Mouse (Mus musculus) lung, embryonic 14.5 days (tissue): Measurements from ENCODE around the gene Kpnb1. TPM values are rescaled to one million over a fixed set of nuclear protein-coding genes. Genes with fewer than 3 reads are reported as not detected.

Experiments used
- ATAC-seq: fragments of 200-750 bp; cut with Nextera tagmentation; 2 replicates; pipeline ENCODE4 v1.8.0; 2017; ENCODE audit warnings: mild to moderate bottlenecking, moderate TSS enrichment, moderate library complexity; ENCODE audit not compliant: insufficient read depth
- DNase-seq: peaks from one replicate; pipeline ENCODE4 v3.0.0-alpha.2; 2015
- H3K27ac ChIP-seq: fragments of 300-500 bp; sonication (generic); 2 replicates; pipeline ENCODE4 v1.5.1; 2014; ENCODE audit warnings: low read depth, mild to moderate bottlenecking, moderate library complexity
- H3K27me3 ChIP-seq: fragments of 300-500 bp; sonication (generic); 2 replicates; pipeline ENCODE4 v1.6.1; 2014; ENCODE audit warnings: low read length, control low read depth; ENCODE audit not compliant: insufficient read depth
- H3K36me3 ChIP-seq: fragments of 300-500 bp; sonication (generic); 2 replicates; pipeline ENCODE4 v1.6.1; 2014; ENCODE audit warnings: control low read depth; ENCODE audit not compliant: insufficient read depth
- H3K4me1 ChIP-seq: fragments of 300-500 bp; sonication (generic); 2 replicates; pipeline ENCODE4 v1.6.1; 2014; ENCODE audit warnings: antibody characterized with exemption, control low read depth; ENCODE audit not compliant: insufficient read depth
- H3K4me2 ChIP-seq: fragments of 300-500 bp; sonication (generic); 2 replicates; pipeline ENCODE4 v1.6.1; 2014; ENCODE audit warnings: mild to moderate bottlenecking
- H3K4me3 ChIP-seq: fragments of 300-500 bp; sonication (generic); 2 replicates; pipeline ENCODE4 v1.5.1; 2014; ENCODE audit warnings: low read depth, low read length
- H3K9ac ChIP-seq: fragments of 300-500 bp; sonication (generic); 2 replicates; pipeline ENCODE4 v1.6.1; 2014
- H3K9me3 ChIP-seq: fragments of 300-500 bp; sonication (generic); 2 replicates; pipeline ENCODE4 v1.6.1; 2016; ENCODE audit warnings: low read depth, low read length, control low read depth
- CTCF ChIP-seq: IDR thresholded peaks from 2 replicates; pipeline ENCODE4 v1.5.1; 2016; ENCODE audit warnings: antibody characterized with exemption, low read depth
- WGBS: fragments of 180-500 bp; shearing (Covaris S2); extraction: QIAGEN DNeasy Blood & Tissue Kit; methylation state at CpG from one replicate; pipeline ENCODE4 v1.1.7; 2014; 5-methylcytosine and 5-hydroxymethylcytosine counted together
- polyA plus RNA-seq: library from polyadenylated mRNA; unstranded; fragments of >200 nt; fragmentation: Nextera tagmentation; extraction: Ambion mirVana; gene quantifications from 2 replicates; pipeline ENCODE4 v1.2.1, GENCODE M21; 2014

Gene Kpnb1
- polyA plus RNA-seq, 1 experiment from 2014 or later: 83.4 TPM

GRCm38 (mm10) chr11:97145320-97145719, 42.4 kb downstream of the Kpnb1 start:
- H3K9ac ChIP-seq: no peak overlapping the region

GRCm38 (mm10) chr11:97143196-97143900, 44.3 kb downstream of the Kpnb1 start:
- H3K9me3 ChIP-seq: no peaks in the 10 kb centered on the region
- no peak overlapping the region for H3K9ac ChIP-seq
- peaks cover 5% of the 10 kb centered on the region; the same call in 1 of the 2 replicates for H3K4me1 ChIP-seq
- no peak overlapping the region for H3K4me2 ChIP-seq
- ATAC-seq (no peak), DNase-seq (no peak)
- H3K27me3 ChIP-seq: peaks cover 3% of the 10 kb centered on the region; the same call in 1 of the 2 replicates
- no peak overlapping the region for H3K4me3 ChIP-seq
- H3K27ac ChIP-seq: no peak overlapping the region
- WGBS: 72% methylated on average over 9 of the region's 9 CpGs
- H3K36me3 ChIP-seq: peaks cover 62% of the 10 kb centered on the region
- no peak for TF ChIP-seq CTCF

More at GRCm38 (mm10) chr11:97145320-97145719, 42.4 kb downstream of the Kpnb1 start:
- ATAC-seq (no peak), DNase-seq (no peak)
- Histone ChIP-seq H3K36me3 (peaks cover 52% of the 10 kb centered on the region), H3K4me3 (no peak overlapping the region), H3K9me3 (no peaks in the 10 kb centered on the region), H3K4me1 (peaks cover 13% of the 10 kb centered on the region), H3K27ac (no peak overlapping the region), H3K4me2 (no peak overlapping the region), H3K27me3 (no peaks in the 10 kb centered on the region)
- TF ChIP-seq CTCF: no peak
- 43% methylated on average over 2 of the region's 2 CpGs for WGBS

- Histone ChIP-seq H3K9ac (no peak overlapping the region), H3K27me3 (peaks cover 11% of the 10 kb centered on the region; the same call in 1 of the 2 replicates), H3K36me3 (peaks cover 60% of the 10 kb centered on the region), H3K4me2 (no peak overlapping the region), H3K27ac (no peak overlapping the region), H3K4me1 (peaks cover 5% of the 10 kb centered on the region; the same call in 1 of the 2 replicates), H3K9me3 (no peaks in the 10 kb centered on the region), H3K4me3 (no peak overlapping the region)
- TF ChIP-seq CTCF: no peak
- DNase-seq (no peak), ATAC-seq (no peak)
- 62% methylated on average over 8 of the region's 8 CpGs for WGBS
Observed at GRCm38 (mm10) chr11:97142159-97142608, 45.5 kb downstream of the Kpnb1 start.

GRCm38 (mm10) chr11:97140811-97141210, 46.9 kb downstream of the Kpnb1 start:
- H3K27me3 ChIP-seq: peaks cover 11% of the 10 kb centered on the region; the same call in 1 of the 2 replicates
- H3K36me3 ChIP-seq: peaks cover 65% of the 10 kb centered on the region
- 0 out of 2 replicates have a peak, but pooled peaks cover 5% of the 10 kb centered on the region for H3K4me1 ChIP-seq
- no peak overlapping the region for H3K9ac ChIP-seq
- no peak overlapping the region for H3K27ac ChIP-seq
- ATAC-seq (no peak), DNase-seq (no peak)
- no peak overlapping the region for H3K4me2 ChIP-seq
- no peaks in the 10 kb centered on the region for H3K9me3 ChIP-seq
- H3K4me3 ChIP-seq: no peak overlapping the region
- no peak for TF ChIP-seq CTCF
- WGBS: 64% methylated on average over 4 of the region's 4 CpGs

GRCm38 (mm10) chr11:97139256-97139655, 48.4 kb downstream of the Kpnb1 start:
- peak overlapping the region; percentile 34 for H3K4me3 ChIP-seq
- DNase-seq: no peak
- 30% methylated on average over 15 of the region's 15 CpGs for WGBS

GRCm38 (mm10) chr11:97138554-97139226, 49.0 kb downstream of the Kpnb1 start:
- TF ChIP-seq CTCF: no peak
- peak overlapping the region; percentile 65 for H3K4me2 ChIP-seq
- WGBS: 16% methylated on average over 66 of the region's 69 CpGs
- 0 out of 2 replicates have a peak, but pooled peaks cover 5% of the 10 kb centered on the region for H3K4me1 ChIP-seq
- H3K4me3 ChIP-seq: peak overlapping the region; percentile 34
- no peaks in the 10 kb centered on the region for H3K9me3 ChIP-seq
- DNase-seq (peak; percentile 66), ATAC-seq (peak; percentile 28)
- H3K27me3 ChIP-seq: peaks cover 11% of the 10 kb centered on the region; the same call in 1 of the 2 replicates
- peaks cover 47% of the 10 kb centered on the region; the same call in 1 of the 2 replicates for H3K36me3 ChIP-seq
- H3K27ac ChIP-seq: no peak overlapping the region
- peak overlapping the region; percentile 48 for H3K9ac ChIP-seq

More at GRCm38 (mm10) chr11:97139256-97139655, 48.4 kb downstream of the Kpnb1 start:
- Histone ChIP-seq H3K4me2 (peak overlapping the region; percentile 65), H3K36me3 (peaks cover 51% of the 10 kb centered on the region; the same call in 1 of the 2 replicates), H3K27ac (no peak overlapping the region), H3K4me1 (0 out of 2 replicates have a peak, but pooled peaks cover 5% of the 10 kb centered on the region), H3K27me3 (peaks cover 11% of the 10 kb centered on the region; the same call in 1 of the 2 replicates), H3K9me3 (no peaks in the 10 kb centered on the region), H3K9ac (peak overlapping the region; percentile 48)
- no peak for TF ChIP-seq CTCF
- ATAC-seq: no peak

- Histone ChIP-seq H3K4me3 (no peak overlapping the region), H3K27me3 (peaks cover 9% of the 10 kb centered on the region; the same call in 1 of the 2 replicates), H3K27ac (no peak overlapping the region), H3K9ac (no peak overlapping the region), H3K4me2 (no peak overlapping the region), H3K9me3 (no peaks in the 10 kb centered on the region), H3K36me3 (peaks cover 17% of the 10 kb centered on the region; the same call in 1 of the 2 replicates), H3K4me1 (no peaks in the 10 kb centered on the region)
- DNase-seq (no peak), ATAC-seq (no peak)
- no peak for TF ChIP-seq CTCF
- 36% methylated on average over 5 of the region's 5 CpGs for WGBS
Observed at GRCm38 (mm10) chr11:97133270-97133669, 54.4 kb downstream of the Kpnb1 start.
